Mouse (Mus musculus): ENCODE data around the gene Thap3. TPM values are rescaled to one million over a fixed set of nuclear protein-coding genes. Genes with fewer than 3 reads are reported as not detected.

The Thap3 gene
- polyA plus RNA-seq (2015; fragmentation: Nextera tagmentation; extraction: Ambion mirVana) = 64.5 and 70.0 TPM in 2 replicates

DNA sequence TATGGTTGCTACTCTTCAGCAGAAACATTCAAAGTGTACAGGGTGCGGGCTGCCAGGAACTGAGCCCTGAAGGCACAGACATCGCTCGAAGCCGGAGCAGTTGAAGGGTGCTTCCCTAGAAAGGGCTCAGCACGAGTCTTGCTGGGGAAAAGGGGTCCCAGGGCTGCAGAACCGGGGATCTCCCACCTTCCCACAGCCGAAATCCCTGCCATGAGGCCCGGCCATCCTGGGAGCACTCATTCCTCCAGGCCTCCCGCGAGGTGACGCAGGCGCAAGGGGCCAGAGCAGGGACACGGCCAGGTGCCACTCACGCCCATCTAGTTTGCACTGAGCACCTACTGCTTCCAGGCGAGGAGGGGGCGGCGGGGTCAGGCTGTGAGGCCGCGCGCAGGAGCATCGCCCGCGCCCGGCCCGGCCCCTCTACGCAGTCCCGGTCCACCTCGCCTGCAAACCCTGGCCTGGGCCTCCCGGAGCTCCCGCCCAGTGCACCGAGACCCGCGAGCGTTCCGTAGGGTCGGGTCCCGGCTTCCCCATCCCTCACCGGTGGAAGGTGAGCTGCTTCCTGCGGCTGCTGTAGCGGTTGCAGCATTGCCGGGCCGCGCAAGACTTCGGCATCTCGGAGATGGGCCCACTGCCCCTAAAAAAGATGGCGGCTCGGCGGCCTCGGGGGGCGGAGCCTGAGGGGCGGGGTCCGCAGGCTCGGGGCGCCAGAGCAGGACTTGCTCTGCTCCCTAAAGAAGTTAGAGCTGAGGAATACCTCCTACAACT lies at the start of gene Thap3:
TSS of gene Thap3 (minus strand) at position 656 of the 768 bp plus-strand sequence.

DNA sequence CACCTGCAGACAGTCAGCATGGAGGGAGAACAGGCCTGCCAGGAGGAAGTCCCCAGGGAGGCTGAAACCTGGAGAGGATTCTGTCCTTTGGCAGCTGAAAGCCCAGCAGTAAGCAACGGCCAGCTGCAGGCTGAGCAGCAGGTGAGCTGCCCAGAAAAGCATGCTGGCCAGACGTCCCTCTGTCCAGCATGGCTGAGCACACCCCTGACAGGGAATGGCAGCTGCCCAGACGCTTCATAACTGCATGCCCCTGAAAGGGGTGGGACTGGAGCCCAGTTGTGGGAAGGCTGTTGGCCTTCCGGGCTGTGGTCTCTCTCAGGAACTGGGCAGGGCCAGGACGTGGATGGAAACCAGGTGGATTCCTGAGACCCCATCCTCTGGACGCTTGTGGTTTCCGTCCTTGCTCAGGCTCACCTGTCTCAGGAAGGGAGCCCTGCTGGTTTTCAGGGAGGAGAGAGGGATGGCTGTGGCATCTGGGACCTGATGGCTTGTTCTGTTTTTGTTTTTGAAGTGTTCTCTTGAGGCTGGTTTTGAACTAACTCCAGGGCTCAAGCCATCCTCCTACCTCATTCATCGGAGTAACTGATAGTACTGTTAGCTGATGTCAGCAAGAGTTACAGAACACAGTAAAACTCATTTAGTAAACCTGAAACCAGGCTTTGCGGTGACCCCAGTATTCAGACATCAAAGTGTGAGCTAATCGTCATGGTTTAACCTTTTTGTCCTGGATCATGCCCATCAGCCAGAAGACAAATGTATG lies 49.6 kb upstream of the Thap3 start, which contains the start of gene Tas1r1:
TSS of gene Tas1r1 (minus strand) at position 344 of the 760 bp plus-strand sequence.

DNA sequence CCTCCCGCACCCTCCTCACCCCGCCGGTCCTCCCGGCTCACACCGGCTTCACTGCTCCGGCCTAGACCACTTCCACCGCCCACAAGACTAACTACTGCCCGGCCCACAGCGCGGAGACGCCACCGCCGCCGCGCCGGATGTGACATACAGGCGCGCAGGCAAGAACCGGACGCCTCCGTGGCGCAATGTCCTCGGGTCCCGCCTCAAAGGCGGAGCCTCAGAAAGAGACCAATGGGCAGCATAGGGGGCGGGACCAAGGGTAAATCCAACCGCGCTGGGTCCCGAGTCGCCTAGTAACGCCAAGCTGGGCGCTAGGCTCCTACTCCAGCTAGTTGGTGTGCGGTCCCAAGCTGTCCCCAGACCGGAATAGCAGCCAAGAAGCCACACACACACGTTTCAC lies 38.7 kb upstream of the Thap3 start, which contains the start of gene Zbtb48:
TSS of gene Zbtb48 (minus strand) at position 148 of the 400 bp plus-strand sequence.

DNA sequence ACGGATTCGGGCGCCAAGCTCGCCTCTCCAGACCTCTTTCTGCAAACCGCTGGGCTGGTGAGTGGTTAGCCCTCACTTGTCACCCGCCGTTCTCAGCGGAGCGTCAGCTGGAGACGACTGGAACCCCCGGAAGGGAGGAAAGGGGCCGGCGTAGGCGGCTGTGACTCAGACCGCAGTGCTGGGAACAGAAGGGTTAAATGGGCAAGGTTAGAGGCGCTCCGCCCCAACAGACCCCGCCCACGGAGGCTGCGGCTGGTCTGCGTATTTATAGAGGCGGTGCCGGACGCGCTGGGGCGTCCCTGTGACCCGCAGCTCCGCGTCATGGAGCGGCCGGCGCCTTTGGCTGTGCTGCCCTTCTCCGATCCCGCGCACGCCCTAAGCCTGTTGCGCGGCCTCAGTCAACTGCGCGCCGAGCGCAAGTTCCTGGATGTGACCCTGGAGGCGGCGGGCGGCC lies 19.9 kb upstream of the Thap3 start, which contains the start of gene Klhl21:
TSS of gene Klhl21 (plus strand) at position 182 of the 454 bp plus-strand sequence.

DNA sequence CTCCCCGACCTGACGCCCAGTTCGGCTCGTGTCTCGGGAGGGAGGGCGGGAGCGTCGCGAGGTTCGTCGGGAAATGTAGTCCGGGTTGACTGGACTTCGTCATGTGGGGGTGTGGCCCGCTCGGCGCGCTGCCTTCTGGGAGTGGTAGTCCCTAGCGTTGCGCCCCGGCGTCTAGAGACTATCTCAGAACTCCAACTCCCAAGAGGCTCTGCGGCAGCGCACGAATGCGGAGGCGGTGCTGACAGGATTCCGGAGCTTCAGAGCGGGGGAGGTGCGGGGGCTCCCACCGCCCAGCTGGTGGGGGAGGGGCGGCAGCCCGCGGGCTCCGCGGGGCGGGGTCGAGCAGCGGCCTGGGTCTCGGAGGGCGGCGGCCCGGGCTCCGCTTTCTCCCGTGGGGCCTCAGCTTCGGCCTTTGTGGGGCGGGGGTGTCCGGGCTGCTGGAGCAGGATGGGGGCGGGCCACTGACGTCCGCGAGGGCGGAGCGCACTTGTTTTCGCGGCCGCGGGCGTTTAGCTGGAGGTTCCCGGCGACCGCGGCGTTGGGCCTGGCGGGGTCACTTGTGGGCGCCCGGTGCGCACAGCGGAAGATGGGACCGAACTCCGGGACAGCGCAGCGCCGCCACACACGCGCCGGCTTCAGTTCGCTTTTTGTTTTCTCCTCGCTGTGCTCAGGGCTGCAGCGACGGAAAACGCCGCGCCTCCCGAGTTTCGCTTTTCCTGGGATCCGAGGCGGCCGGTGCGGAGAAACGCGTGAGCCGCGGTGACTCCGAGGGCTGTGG lies 7.6 kb upstream of the Thap3 start, which contains the start of gene Phf13:
TSS of gene Phf13 (minus strand) at position 86 of the 778 bp plus-strand sequence.

DNA sequence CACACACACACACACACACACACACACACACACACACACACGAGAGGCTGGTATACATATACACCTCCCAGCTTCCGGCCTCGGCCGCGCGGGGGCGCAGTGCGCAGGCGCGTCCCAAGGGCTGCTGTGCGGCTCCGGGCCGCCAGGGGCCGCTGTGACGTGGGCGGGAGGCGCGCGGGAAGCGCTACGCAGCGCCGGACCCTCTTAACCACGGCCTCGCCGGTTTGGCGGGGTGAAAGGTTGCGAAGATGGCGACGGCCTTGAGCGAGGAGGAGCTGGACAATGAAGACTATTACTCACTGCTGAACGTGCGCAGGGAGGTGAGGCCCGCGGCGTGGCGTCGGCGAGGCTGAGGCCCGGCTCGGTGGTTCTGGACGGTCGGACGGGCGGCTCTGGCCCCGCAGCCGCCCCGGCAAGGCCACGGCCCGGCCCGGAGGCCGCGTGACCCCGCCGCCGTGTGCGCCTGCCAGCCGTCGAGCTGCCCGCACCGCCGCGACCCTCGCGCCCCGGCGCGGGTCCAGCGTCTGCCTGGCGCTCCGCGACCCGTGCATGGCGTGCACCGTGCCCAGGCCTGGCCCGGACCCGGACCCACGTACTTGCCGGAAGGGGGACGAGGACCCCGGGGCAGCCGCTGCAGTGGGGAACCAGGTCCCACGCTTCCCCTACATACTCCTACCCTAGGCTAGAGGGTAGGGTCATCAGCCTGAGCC lies 55.1 kb downstream of the Thap3 start, which contains the start of gene Dnajc11:
TSS of gene Dnajc11 (plus strand) at position 187 of the 710 bp plus-strand sequence.

Other genes starting within 250 kb of the Thap3 start
- gene Camta1, start 127.1 kb downstream of the Thap3 start, polyA plus RNA-seq (2015; fragmentation: Nextera tagmentation; extraction: Ambion mirVana) = 161 and 184 TPM in 2 replicates
- gene Dnajc11, start 55.3 kb downstream of the Thap3 start, polyA plus RNA-seq (2015; fragmentation: Nextera tagmentation; extraction: Ambion mirVana) = 39.6 and 40.2 TPM in 2 replicates
- gene Phf13, start 7.3 kb upstream of the Thap3 start, polyA plus RNA-seq (2015; fragmentation: Nextera tagmentation; extraction: Ambion mirVana) = 13.1 and 13.8 TPM in 2 replicates
- 30.0 and 33.1 TPM in 2 replicates for gene Klhl21, start 19.8 kb upstream of the Thap3 start, polyA plus RNA-seq (2015; fragmentation: Nextera tagmentation; extraction: Ambion mirVana)
- gene Zbtb48, start 38.7 kb upstream of the Thap3 start, polyA plus RNA-seq (2015; fragmentation: Nextera tagmentation; extraction: Ambion mirVana) = 5.7 and 7.2 TPM in 2 replicates
- 3.2 and 4.5 TPM in 2 replicates for gene Tas1r1, start 49.6 kb upstream of the Thap3 start, polyA plus RNA-seq (2015; fragmentation: Nextera tagmentation; extraction: Ambion mirVana)
- gene Nol9, start 50.3 kb upstream of the Thap3 start, polyA plus RNA-seq (2015; fragmentation: Nextera tagmentation; extraction: Ambion mirVana) = 8.6 and 8.7 TPM in 2 replicates
- gene Plekhg5, start 83.5 kb upstream of the Thap3 start, polyA plus RNA-seq (2015; fragmentation: Nextera tagmentation; extraction: Ambion mirVana) = 9.2 and 10.1 TPM in 2 replicates
- 0.28 and 0.49 TPM in 2 replicates for gene Tnfrsf25, start 126.9 kb upstream of the Thap3 start, polyA plus RNA-seq (2015; fragmentation: Nextera tagmentation; extraction: Ambion mirVana)
- gene Espn, start 163.4 kb upstream of the Thap3 start, polyA plus RNA-seq (2015; fragmentation: Nextera tagmentation; extraction: Ambion mirVana) = 1.1 TPM in 2 replicates
- gene Hes2, start 169.9 kb upstream of the Thap3 start, polyA plus RNA-seq (2015; fragmentation: Nextera tagmentation; extraction: Ambion mirVana) = not detected in 2 replicates
- gene Acot7, start 189.1 kb upstream of the Thap3 start, polyA plus RNA-seq (2015; fragmentation: Nextera tagmentation; extraction: Ambion mirVana) = 21.3 and 23.8 TPM in 2 replicates